Mouse (Mus musculus) heart, embryonic 16.5 days (tissue): Measurements from ENCODE around the gene Pla2g5. TPM values are rescaled to one million over a fixed set of nuclear protein-coding genes. Genes with fewer than 3 reads are reported as not detected.
A peak's percentile ranks its signal among the peaks of the same experiment; 100 is the strongest.
"Not testable (repeated sequence)": the region's sequence is repeated elsewhere in the genome, so short reads cannot be mapped to it uniquely, and the experiment has no call there.

Experiments
- ATAC-seq: fragments of 200-750 bp; cut with Nextera tagmentation; replicated peaks from 2 replicates; pipeline ENCODE4 v1.8.0; 2017; ENCODE audit warnings: moderate number of reproducible peaks; ENCODE audit not compliant: insufficient read depth, low FRiP score; ENCODE audit errors: extremely low read depth
- H3K27ac ChIP-seq: fragments of 300-500 bp; sonication (generic); 2 replicates; pipeline ENCODE4 v1.5.1; 2014; ENCODE audit warnings: mild to moderate bottlenecking, low read length, control low read depth, moderate library complexity
- H3K27me3 ChIP-seq: fragments of 300-500 bp; sonication (generic); 2 replicates; pipeline ENCODE4 v1.6.1; 2014; ENCODE audit warnings: low read length, mixed read lengths; ENCODE audit not compliant: control insufficient read depth, insufficient read depth
- H3K36me3 ChIP-seq: fragments of 300-500 bp; sonication (generic); 2 replicates; pipeline ENCODE4 v1.6.1; 2014; ENCODE audit not compliant: control insufficient read depth, insufficient read depth
- H3K4me1 ChIP-seq: fragments of 300-500 bp; sonication (generic); 2 replicates; pipeline ENCODE4 v1.6.1; 2014; ENCODE audit warnings: low read length, mixed read lengths; ENCODE audit not compliant: control insufficient read depth, insufficient read depth
- H3K4me2 ChIP-seq: fragments of 300-500 bp; sonication (generic); 2 replicates; pipeline ENCODE4 v1.6.1; 2014; ENCODE audit warnings: low read depth, mild to moderate bottlenecking, control low read depth, low read length
- H3K4me3 ChIP-seq: fragments of 300-500 bp; sonication (generic); 2 replicates; pipeline ENCODE4 v1.5.1; 2014; ENCODE audit warnings: mild to moderate bottlenecking, control low read depth, low read length
- H3K9ac ChIP-seq: fragments of 300-500 bp; sonication (generic); 2 replicates; pipeline ENCODE4 v1.6.1; 2014; ENCODE audit warnings: low read length, control low read depth
- H3K9me3 ChIP-seq: fragments of 300-500 bp; sonication (generic); replicated peaks from 2 replicates; pipeline ENCODE4 v1.6.1; 2016; ENCODE audit warnings: low read length; ENCODE audit not compliant: control insufficient read depth
- WGBS: fragments of 180-500 bp; shearing (Covaris S2); extraction: QIAGEN DNeasy Blood & Tissue Kit; methylation state at CpG from one replicate; pipeline ENCODE4 v1.1.7; 2014; 5-methylcytosine and 5-hydroxymethylcytosine counted together
- polyA plus RNA-seq: library from polyadenylated mRNA; unstranded; fragments of >200 nt; fragmentation: Nextera tagmentation; extraction: Ambion mirVana; gene quantifications from 2 replicates; pipeline ENCODE4 v1.2.1, GENCODE M21; 2015

Gene Pla2g5
- polyA plus RNA-seq, 1 experiment from 2014 or later, result 2.7 TPM

GRCm38 (mm10) chr4:138851463-138851862, 11.8 kb downstream of the Pla2g5 start:
- ATAC-seq, result no peak
- H3K4me3 ChIP-seq, result no peak overlapping the region

GRCm38 (mm10) chr4:138841386-138841785, 21.9 kb downstream of the Pla2g5 start:
- no peak for ATAC-seq
- WGBS, result 75% methylated on average over 7 of the region's 7 CpGs

More at GRCm38 (mm10) chr4:138851463-138851862, 11.8 kb downstream of the Pla2g5 start:
- no peak overlapping the region for H3K27ac ChIP-seq
- H3K9ac ChIP-seq, result no peak overlapping the region
- H3K4me2 ChIP-seq, result no peak overlapping the region
- 4% methylated on average over 4 of the region's 4 CpGs for WGBS
- no peaks in the 10 kb centered on the region for H3K9me3 ChIP-seq
- peaks cover 7% of the 10 kb centered on the region for H3K27me3 ChIP-seq
- no peaks in the 10 kb centered on the region for H3K36me3 ChIP-seq
- H3K4me1 ChIP-seq, result no peaks in the 10 kb centered on the region

GRCm38 (mm10) chr4:138840726-138841125, 22.6 kb downstream of the Pla2g5 start:
- Histone ChIP-seq H3K4me3 (no peak overlapping the region), H3K27me3 (no peaks in the 10 kb centered on the region; the same call in 1 of the 2 replicates), H3K4me2 (no peak overlapping the region), H3K4me1 (no peaks in the 10 kb centered on the region), H3K9me3 (peaks cover 26% of the 10 kb centered on the region), H3K36me3 (no peaks in the 10 kb centered on the region), H3K9ac (no peak overlapping the region), H3K27ac (no peak overlapping the region)
- WGBS, result 74% methylated on average over 8 of the region's 8 CpGs
- no peak for ATAC-seq

More at GRCm38 (mm10) chr4:138841386-138841785, 21.9 kb downstream of the Pla2g5 start:
- Histone ChIP-seq H3K4me3 (no peak overlapping the region), H3K4me1 (no peaks in the 10 kb centered on the region), H3K9me3 (peaks cover 26% of the 10 kb centered on the region), H3K9ac (no peak overlapping the region), H3K36me3 (no peaks in the 10 kb centered on the region), H3K27me3 (no peaks in the 10 kb centered on the region; the same call in 1 of the 2 replicates), H3K27ac (no peak overlapping the region), H3K4me2 (no peak overlapping the region)

- Histone ChIP-seq H3K4me2 (no peak overlapping the region), H3K9me3 (peaks cover 20% of the 10 kb centered on the region), H3K4me1 (no peaks in the 10 kb centered on the region), H3K36me3 (no peaks in the 10 kb centered on the region), H3K27me3 (no peaks in the 10 kb centered on the region; the same call in 1 of the 2 replicates), H3K4me3 (no peak overlapping the region), H3K27ac (no peak overlapping the region), H3K9ac (no peak overlapping the region)
- ATAC-seq, result no peak
- 69% methylated on average over 6 of the region's 6 CpGs for WGBS
Measured at GRCm38 (mm10) chr4:138839806-138840205, 23.5 kb downstream of the Pla2g5 start.

- no peak for ATAC-seq
- no peak overlapping the region for H3K27ac ChIP-seq
- H3K9me3 ChIP-seq, result peaks cover 8% of the 10 kb centered on the region
- no peaks in the 10 kb centered on the region for H3K36me3 ChIP-seq
- no peak overlapping the region for H3K4me3 ChIP-seq
- H3K4me1 ChIP-seq, result peaks cover 6% of the 10 kb centered on the region
- WGBS, result 41% methylated on average over 11 of the region's 11 CpGs
- H3K9ac ChIP-seq, result no peak overlapping the region
- H3K27me3 ChIP-seq, result peaks cover 45% of the 10 kb centered on the region
- H3K4me2 ChIP-seq, result no peak overlapping the region
Measured at GRCm38 (mm10) chr4:138827147-138827546, 36.1 kb downstream of the Pla2g5 start.

- Histone ChIP-seq H3K9me3 (peaks cover 8% of the 10 kb centered on the region), H3K4me1 (peaks cover 6% of the 10 kb centered on the region), H3K36me3 (no peaks in the 10 kb centered on the region), H3K9ac (no peak overlapping the region), H3K27me3 (peaks cover 39% of the 10 kb centered on the region), H3K4me3 (no peak overlapping the region), H3K4me2 (no peak overlapping the region; the same call in 1 of the 2 replicates), H3K27ac (no peak overlapping the region)
- WGBS, result 33% methylated on average over 18 of the region's 18 CpGs
- ATAC-seq, result peak; percentile 60; the same call in 1 of the 2 replicates
Measured at GRCm38 (mm10) chr4:138825751-138826567, 37.3 kb downstream of the Pla2g5 start.

GRCm38 (mm10) chr4:138824660-138825059, 38.6 kb downstream of the Pla2g5 start:
- H3K36me3 ChIP-seq, result no peaks in the 10 kb centered on the region
- H3K4me2 ChIP-seq, result no peak overlapping the region
- 87% methylated on average over 2 of the region's 2 CpGs for WGBS
- H3K4me3 ChIP-seq, result no peak overlapping the region
- no peak overlapping the region for H3K27ac ChIP-seq
- H3K4me1 ChIP-seq, result peaks cover 6% of the 10 kb centered on the region
- peaks cover 8% of the 10 kb centered on the region for H3K9me3 ChIP-seq
- peaks cover 37% of the 10 kb centered on the region for H3K27me3 ChIP-seq
- H3K9ac ChIP-seq, result no peak overlapping the region
- ATAC-seq, result no peak

GRCm38 (mm10) chr4:138824161-138824560, 39.1 kb downstream of the Pla2g5 start:
- not testable (repeated sequence) for H3K36me3 ChIP-seq, H3K9me3 ChIP-seq, H3K4me3 ChIP-seq, H3K9ac ChIP-seq, ATAC-seq, H3K27ac ChIP-seq, H3K4me2 ChIP-seq
- 79% methylated on average over 2 of the region's 2 CpGs for WGBS
- Histone ChIP-seq H3K27me3 (peaks cover 33% of the 10 kb centered on the region), H3K4me1 (peaks cover 11% of the 10 kb centered on the region)

- ATAC-seq, result no peak
Measured at GRCm38 (mm10) chr4:138821036-138821435, 42.2 kb downstream of the Pla2g5 start.

More at GRCm38 (mm10) chr4:138821036-138821435, 42.2 kb downstream of the Pla2g5 start:
- H3K4me3 ChIP-seq, result no peak overlapping the region
- WGBS, result 81% methylated on average over 2 of the region's 2 CpGs
- no peak overlapping the region for H3K4me2 ChIP-seq
- H3K4me1 ChIP-seq, result peaks cover 14% of the 10 kb centered on the region
- no peak overlapping the region for H3K27ac ChIP-seq
- H3K36me3 ChIP-seq, result no peaks in the 10 kb centered on the region
- H3K9me3 ChIP-seq, result peaks cover 8% of the 10 kb centered on the region
- peaks cover 4% of the 10 kb centered on the region for H3K27me3 ChIP-seq
- no peak overlapping the region for H3K9ac ChIP-seq
